Mouse (Mus musculus): ENCODE data around the gene Gpatch4. TPM values are rescaled to one million over a fixed set of nuclear protein-coding genes. Genes with fewer than 3 reads are reported as not detected.

The Gpatch4 gene
- total and polyA plus RNA-seq, 3 experiments = 105 to 240 (median 135) TPM

GRCm38 (mm10) chr3:87998747-87999146 is 44.2 kb upstream of the Gpatch4 start:
- Histone ChIP-seq H3K27ac (ENCODE audit: control insufficient read depth, low read depth, low read length) (no peak overlapping the region), H3K9ac (ENCODE audit: control insufficient read depth, low read depth, low read length, poor library complexity, severe bottlenecking) (no peak overlapping the region), H3K27me3 (ENCODE audit: control insufficient read depth in 1 of 2, insufficient read depth in 2 of 2, low read length in 2 of 2) (no peaks in the 10 kb centered on the region; a peak in 1 of 4 replicates), H3K79me2 (ENCODE audit: control insufficient read depth, insufficient read depth, low read length, poor library complexity) (no peaks in the 10 kb centered on the region), H3K4me1 (ENCODE audit: control insufficient read depth in 1 of 2, insufficient read depth in 2 of 2, low read length in 2 of 2) (no peaks in the 10 kb centered on the region), H3K36me3 (ENCODE audit: control insufficient read depth in 1 of 2, insufficient read depth in 2 of 2, low read length in 2 of 2) (no peaks in the 10 kb centered on the region), H3K9me3 (replicated peaks; ENCODE audit: insufficient read depth, low read length) (no peaks in the 10 kb centered on the region), H3K4me3 (ENCODE audit: control insufficient read depth in 1 of 2, insufficient read depth in 1 of 2, low read depth in 2 of 2, low read length in 2 of 2) (no peak overlapping the region)
- DNase-seq (ENCODE audit: low read depth, low spot score) = no peak
- TF ChIP-seq MYC (IDR thresholded peaks at IDR 0.05; ENCODE audit: low read depth, low read length) (no peak), ZNF384 (IDR thresholded peaks at IDR 0.05; ENCODE audit: low read depth, low read length) (no peak), CHD1 (IDR thresholded peaks at IDR 0.05; ENCODE audit: low read depth, low read length) (no peak), CTCF (IDR thresholded peaks at IDR 0.05 in 2 of 3, conservative IDR thresholded peaks at IDR 0.05 in 1 of 3; ENCODE audit: control insufficient read depth in 1 of 3, insufficient read depth in 1 of 3, low read depth in 2 of 3, low read length in 3 of 3, poor library complexity in 1 of 3, severe bottlenecking in 1 of 3) (no peak), TBP (IDR thresholded peaks at IDR 0.05; ENCODE audit: low read depth, low read length) (no peak), TAL1 (IDR thresholded peaks at IDR 0.05; ENCODE audit: low read length) (no peak), HCFC1 (IDR thresholded peaks at IDR 0.05; ENCODE audit: low read depth, low read length) (no peak), KAT2A (conservative IDR thresholded peaks at IDR 0.05; ENCODE audit: low read depth, low read length) (no peak), NRF1 (IDR thresholded peaks at IDR 0.05; ENCODE audit: insufficient read depth, low read depth, low read length, poor library complexity, severe bottlenecking) (no peak)

- Histone ChIP-seq H3K27ac (ENCODE audit: control insufficient read depth, low read depth, low read length) (no peak overlapping the region), H3K4me3 (ENCODE audit: control insufficient read depth in 1 of 2, insufficient read depth in 1 of 2, low read depth in 2 of 2, low read length in 2 of 2) (no peak overlapping the region), H3K36me3 (ENCODE audit: control insufficient read depth in 1 of 2, insufficient read depth in 2 of 2, low read length in 2 of 2) (no peaks in the 10 kb centered on the region), H3K9ac (ENCODE audit: control insufficient read depth, low read depth, low read length, poor library complexity, severe bottlenecking) (no peak overlapping the region), H3K9me3 (replicated peaks; ENCODE audit: insufficient read depth, low read length) (no peaks in the 10 kb centered on the region), H3K79me2 (ENCODE audit: control insufficient read depth, insufficient read depth, low read length, poor library complexity) (no peaks in the 10 kb centered on the region), H3K27me3 (ENCODE audit: control insufficient read depth in 1 of 2, insufficient read depth in 2 of 2, low read length in 2 of 2) (no peaks in the 10 kb centered on the region; a peak in 1 of 4 replicates), H3K4me1 (ENCODE audit: control insufficient read depth in 1 of 2, insufficient read depth in 2 of 2, low read length in 2 of 2) (no peaks in the 10 kb centered on the region)
- TF ChIP-seq GATA1 (IDR thresholded peaks at IDR 0.05; ENCODE audit: low read depth, low read length) (no peak), USF1 (IDR thresholded peaks at IDR 0.05; ENCODE audit: low read depth, low read length) (no peak), ZMIZ1 (IDR thresholded peaks at IDR 0.05; ENCODE audit: low read depth, low read length) (no peak), ETS1 (IDR thresholded peaks at IDR 0.05; ENCODE audit: low read depth, low read length) (no peak)
- no peak for DNase-seq (ENCODE audit: low read depth, low spot score)
Measured at GRCm38 (mm10) chr3:87999243-87999895, 43.5 kb upstream of the Gpatch4 start.

- H3K36me3 ChIP-seq (ENCODE audit: control insufficient read depth in 1 of 2, insufficient read depth in 2 of 2, low read length in 2 of 2) = no peaks in the 10 kb centered on the region
- H3K27me3 ChIP-seq (ENCODE audit: control insufficient read depth in 1 of 2, insufficient read depth in 2 of 2, low read length in 2 of 2) = no peaks in the 10 kb centered on the region; a peak in 1 of 4 replicates
- H3K27ac ChIP-seq (ENCODE audit: control insufficient read depth, low read depth, low read length) = no peak within 1 kb of the TSS
- no peak for TF ChIP-seq MAZ (IDR thresholded peaks at IDR 0.05; ENCODE audit: low read depth, low read length)
- TF ChIP-seq TCF12 (IDR thresholded peaks at IDR 0.05; ENCODE audit: low read depth, low read length) = no peak
- TF ChIP-seq HCFC1 (IDR thresholded peaks at IDR 0.05; ENCODE audit: low read depth, low read length) = no peak
- H3K79me2 ChIP-seq (ENCODE audit: control insufficient read depth, insufficient read depth, low read length, poor library complexity) = no peaks in the 10 kb centered on the region
- no peaks in the 10 kb centered on the region for H3K4me1 ChIP-seq (ENCODE audit: control insufficient read depth in 1 of 2, insufficient read depth in 2 of 2, low read length in 2 of 2)
- H3K4me3 ChIP-seq (ENCODE audit: control insufficient read depth in 1 of 2, insufficient read depth in 1 of 2, low read depth in 2 of 2, low read length in 2 of 2) = no peak within 1 kb of the TSS
- H3K9ac ChIP-seq (ENCODE audit: control insufficient read depth, low read depth, low read length, poor library complexity, severe bottlenecking) = no peak within 1 kb of the TSS
- no peak for DNase-seq (ENCODE audit: low read depth, low spot score)
- H3K9me3 ChIP-seq (replicated peaks; ENCODE audit: insufficient read depth, low read length) = no peaks in the 10 kb centered on the region
Measured at GRCm38 (mm10) chr3:88000181-88000580, 42.7 kb upstream of the Gpatch4 start, which contains the start of gene Bcan. Bcan (minus strand) TSS chr3:88000230.
